Mouse (Mus musculus): ENCODE measurements around the gene Zfp263.

Zfp263 gene

DNA sequence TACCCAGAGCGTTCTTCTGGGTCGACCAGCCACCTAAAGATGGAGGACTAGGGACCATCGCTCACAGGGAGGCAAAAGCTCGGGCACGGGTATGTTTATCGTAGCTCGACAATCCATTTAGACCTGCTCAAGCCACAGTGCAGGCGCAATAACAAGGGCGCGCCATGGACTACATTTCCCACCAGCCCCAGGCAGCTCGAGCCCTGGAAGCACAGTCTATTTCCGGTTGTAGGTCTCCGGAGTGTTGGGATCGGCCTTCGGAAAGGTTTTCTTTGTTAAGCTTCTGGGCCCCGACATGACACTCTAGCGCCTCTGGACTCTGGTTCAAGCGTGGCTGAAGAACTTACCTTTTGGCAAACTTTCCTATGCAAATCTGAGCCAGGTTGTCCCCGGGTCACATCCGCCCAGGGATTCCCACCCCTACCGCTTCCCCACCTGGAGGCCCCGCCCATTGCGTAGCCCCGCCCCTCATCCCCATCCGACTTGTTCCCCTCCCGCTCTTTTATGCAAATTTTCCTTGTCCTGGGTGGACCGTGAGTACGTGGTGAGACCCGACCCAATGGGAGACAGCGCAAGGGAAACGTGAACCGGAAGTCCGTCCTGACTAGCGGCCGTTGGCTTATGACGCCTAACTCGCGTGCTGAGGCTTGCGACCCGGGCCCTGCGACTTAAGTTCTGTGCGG is at the start of gene Zfp263:
TSS of gene Zfp263 (plus strand) at position 591 of the 683 bp plus-strand sequence.
- peak; percentile 99 for DNase-seq (ENCODE audit: extremely low read depth, insufficient read length, low spot score)

GRCm38 (mm10) chr16:3699281-3699680 is 44.6 kb upstream of the Zfp263 start:
- no peak for DNase-seq (ENCODE audit: extremely low read depth, insufficient read length, low spot score)

DNA sequence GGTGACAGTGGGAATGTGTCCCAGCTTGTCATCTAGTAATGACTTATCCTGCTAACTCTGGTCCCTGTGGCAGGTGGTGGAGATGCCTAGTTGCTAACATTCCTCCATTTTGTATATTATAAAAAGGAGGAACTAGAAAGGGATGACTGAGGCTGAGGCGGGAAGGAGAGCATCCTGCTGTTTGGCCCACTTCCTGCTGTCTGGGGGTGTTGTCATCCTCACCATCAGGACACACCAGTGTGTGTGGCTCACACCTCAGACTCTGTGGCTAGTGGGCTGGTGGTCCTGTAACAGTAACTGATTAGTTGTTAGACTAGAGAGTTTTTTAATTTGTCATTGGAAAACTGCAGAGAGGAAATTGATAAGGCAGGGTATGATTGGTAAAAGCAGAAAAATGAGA is 43.0 kb upstream of the Zfp263 start:
- no peak for DNase-seq (ENCODE audit: extremely low read depth, insufficient read length, low spot score)

GRCm38 (mm10) chr16:3706680-3707079 is 37.2 kb upstream of the Zfp263 start:
- DNase-seq (ENCODE audit: extremely low read depth, insufficient read length, low spot score), result no peak

GRCm38 (mm10) chr16:3714731-3715130 is 29.2 kb upstream of the Zfp263 start:
- peak; percentile 14 for DNase-seq (ENCODE audit: extremely low read depth, insufficient read length, low spot score)

- no peak for DNase-seq (ENCODE audit: extremely low read depth, insufficient read length, low spot score)
These were observed 25.9 kb upstream of the Zfp263 start, which contains the start of gene Mefv for GRCm38 (mm10) chr16:3717980-3718379. Gene Mefv (minus strand): TSS chr16:3718097.

GRCm38 (mm10) chr16:3723231-3723630 is 20.7 kb upstream of the Zfp263 start:
- peak; percentile 81 for DNase-seq (ENCODE audit: extremely low read depth, insufficient read length, low spot score)

DNA sequence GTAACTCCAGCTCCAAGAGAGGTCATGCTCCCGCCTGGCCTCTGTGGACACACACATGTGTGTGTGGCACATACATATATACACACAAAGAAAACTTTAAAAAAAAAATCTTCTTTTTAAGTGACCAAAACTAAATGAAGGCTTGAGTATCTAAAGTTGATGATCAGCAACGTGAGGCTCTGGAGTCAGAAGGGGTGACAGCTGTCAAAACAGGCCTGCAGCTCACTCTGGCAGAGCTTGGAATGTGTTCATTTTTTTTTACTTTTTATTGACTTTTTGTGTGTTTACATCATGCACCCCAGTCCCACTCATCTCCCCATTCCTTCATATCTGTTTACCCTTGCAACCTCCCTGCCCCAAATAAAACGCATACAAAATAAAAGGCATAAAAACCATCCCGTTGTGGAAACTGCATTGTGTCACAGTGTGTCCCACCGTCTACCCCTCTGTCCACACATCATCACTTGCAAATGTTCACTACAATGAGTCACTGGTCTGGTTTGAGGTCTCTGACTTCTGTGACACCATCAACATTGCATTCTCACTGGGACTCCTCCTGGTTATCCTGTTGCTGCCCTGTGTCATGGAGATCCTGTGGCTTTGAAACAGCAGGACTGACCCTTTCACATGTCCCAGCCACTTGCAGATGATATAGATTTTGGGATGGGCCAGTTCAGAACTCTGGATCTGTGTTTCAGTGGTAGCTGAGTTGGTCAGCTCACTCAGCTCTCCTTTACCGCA is 15.7 kb upstream of the Zfp263 start:
- peak; percentile 63 for DNase-seq (ENCODE audit: extremely low read depth, insufficient read length, low spot score)

DNA sequence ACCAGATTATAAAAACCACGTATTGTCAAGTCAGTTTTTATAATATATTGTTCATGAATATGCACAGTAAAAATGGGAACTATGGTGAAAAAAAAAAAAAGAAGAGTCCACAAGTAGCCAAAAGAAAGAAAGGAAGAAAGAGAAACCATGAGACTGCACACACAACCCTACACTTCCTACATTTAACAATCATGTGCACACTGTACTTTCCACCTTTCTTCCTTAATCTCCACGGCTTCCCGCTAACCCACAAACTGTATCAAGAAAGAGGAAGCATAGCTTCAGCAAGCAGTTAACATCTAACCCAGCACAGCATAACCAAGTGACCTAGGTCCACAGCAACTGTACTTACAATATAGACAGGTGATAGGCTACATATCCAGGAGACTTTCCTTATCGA is 11.3 kb upstream of the Zfp263 start:
- no peak for DNase-seq (ENCODE audit: extremely low read depth, insufficient read length, low spot score)

GRCm38 (mm10) chr16:3733198-3733732 is 10.6 kb upstream of the Zfp263 start:
- no peak for DNase-seq (ENCODE audit: extremely low read depth, insufficient read length, low spot score)

- DNase-seq (ENCODE audit: extremely low read depth, insufficient read length, low spot score), result no peak
These were observed 1.4 kb upstream of the Zfp263 start for GRCm38 (mm10) chr16:3742466-3742865.

DNA sequence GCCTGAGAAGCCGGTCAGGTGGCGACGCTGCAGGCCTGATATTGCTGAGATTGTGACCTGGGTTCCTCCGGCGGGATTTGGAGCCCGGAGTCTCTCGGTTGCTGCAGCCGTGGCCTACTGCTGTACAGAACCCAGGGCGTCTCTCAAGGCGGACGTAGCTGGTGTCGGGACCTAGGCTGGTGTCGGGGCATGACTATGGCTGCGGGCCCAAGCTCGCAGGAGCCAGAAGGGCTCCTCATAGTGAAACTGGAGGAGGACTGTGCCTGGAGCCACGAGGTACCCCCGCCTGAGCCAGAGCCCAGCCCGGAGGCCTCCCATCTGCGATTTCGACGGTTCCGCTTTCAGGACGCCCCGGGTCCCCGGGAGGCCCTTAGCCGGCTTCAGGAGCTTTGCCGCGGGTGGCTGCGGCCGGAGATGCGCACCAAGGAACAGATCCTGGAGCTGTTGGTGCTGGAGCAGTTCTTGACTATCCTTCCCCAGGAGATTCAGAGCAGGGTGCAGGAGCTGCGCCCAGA is 350 bp downstream of the Zfp263 start:
- no peak for DNase-seq (ENCODE audit: extremely low read depth, insufficient read length, low spot score)

DNA sequence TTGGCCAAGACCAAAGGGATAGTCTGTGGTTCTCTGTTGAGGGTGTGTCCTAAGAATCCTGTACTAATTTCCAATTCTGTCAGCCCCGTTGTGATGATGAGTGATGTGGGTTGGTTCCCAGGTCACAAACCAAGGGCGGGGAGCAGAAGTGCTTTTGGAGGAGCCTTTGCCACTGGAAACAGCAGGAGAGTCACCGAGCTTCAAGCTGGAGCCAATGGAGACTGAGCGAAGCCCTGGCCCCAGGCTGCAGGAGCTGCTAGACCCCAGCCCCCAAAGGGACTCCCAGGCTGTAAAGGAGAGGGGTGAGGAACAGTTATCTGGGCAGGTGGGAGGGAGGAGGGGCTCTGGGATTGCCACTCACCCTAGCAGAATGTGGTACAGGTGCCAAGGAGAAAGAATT is 1.8 kb downstream of the Zfp263 start:
- DNase-seq (ENCODE audit: extremely low read depth, insufficient read length, low spot score), result no peak

DNA sequence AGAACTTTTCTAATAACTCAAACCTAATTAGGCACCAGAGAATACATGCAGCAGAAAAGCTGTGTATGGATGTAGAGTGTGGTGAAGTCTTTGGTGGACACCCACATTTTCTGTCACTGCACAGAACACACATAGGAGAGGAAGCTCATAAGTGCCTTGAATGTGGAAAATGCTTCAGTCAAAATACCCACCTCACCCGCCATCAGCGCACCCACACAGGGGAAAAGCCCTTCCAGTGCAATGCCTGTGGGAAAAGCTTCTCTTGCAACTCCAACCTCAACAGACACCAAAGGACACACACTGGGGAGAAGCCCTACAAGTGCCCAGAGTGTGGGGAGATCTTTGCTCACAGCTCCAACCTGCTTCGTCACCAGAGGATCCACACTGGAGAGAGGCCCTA is 5.1 kb downstream of the Zfp263 start:
- DNase-seq (ENCODE audit: extremely low read depth, insufficient read length, low spot score), result no peak

DNA sequence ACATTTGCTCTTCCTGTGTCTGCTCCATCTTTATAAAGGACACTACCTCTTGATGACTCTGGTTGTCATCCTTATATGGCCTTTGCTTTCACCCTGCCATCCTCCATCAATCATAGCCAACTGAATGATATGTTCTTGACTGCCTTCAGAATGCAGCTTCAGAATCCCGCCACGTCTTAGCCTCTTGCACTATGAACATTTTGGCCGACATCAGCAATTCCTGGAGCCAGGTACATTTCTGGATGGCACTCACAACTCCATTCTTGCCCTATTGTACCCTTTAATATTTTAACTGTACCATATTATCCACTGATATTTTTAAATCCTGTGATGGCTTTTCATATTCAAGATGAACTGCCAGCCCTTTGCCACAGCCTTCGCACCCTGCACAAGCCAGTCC is 27.7 kb downstream of the Zfp263 start:
- no peak for DNase-seq (ENCODE audit: extremely low read depth, insufficient read length, low spot score)

- no peak for DNase-seq (ENCODE audit: extremely low read depth, insufficient read length, low spot score)
These were observed 32.5 kb downstream of the Zfp263 start for GRCm38 (mm10) chr16:3776365-3776764.

GRCm38 (mm10) chr16:3777986-3778385 is 34.1 kb downstream of the Zfp263 start:
- DNase-seq (ENCODE audit: extremely low read depth, insufficient read length, low spot score), result no peak

DNA sequence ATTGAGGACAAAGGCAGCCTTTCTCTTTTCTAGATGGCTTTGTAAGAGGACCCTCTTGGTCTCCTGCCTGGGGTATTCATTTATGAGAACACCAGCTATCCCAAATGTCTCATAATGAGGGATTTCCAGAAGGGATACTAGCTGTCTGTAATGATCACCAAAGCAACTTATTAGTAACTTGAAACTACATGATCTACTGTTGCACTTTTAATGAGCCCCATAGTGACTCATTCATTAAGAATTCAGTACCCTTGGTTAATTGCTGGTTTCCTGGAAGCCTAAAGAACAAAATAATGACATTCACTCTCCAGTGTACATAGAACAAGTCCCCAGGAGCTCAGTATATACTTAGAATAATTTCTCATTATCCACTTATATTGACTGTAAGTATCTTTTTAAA is 37.3 kb downstream of the Zfp263 start:
- DNase-seq (ENCODE audit: extremely low read depth, insufficient read length, low spot score), result no peak

DNA sequence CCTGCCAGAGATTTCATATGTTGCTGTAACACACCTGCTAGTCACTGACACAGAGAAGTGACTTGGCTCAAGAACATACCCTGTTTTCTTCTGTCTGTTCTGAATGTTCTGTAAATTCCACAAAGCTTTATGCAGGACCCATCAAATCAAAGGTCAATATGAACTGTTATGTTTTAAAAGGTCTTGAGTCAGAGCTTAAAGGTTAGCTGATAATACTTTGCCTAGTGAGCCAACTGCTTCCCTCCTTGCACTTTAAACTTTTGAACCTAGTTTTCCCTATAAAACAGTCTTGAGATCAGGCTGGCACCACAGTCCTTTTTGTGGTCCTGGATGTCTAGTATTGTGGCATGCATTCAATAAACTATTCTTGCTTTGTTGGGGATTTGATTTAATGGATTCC is 44.5 kb downstream of the Zfp263 start:
- DNase-seq (ENCODE audit: extremely low read depth, insufficient read length, low spot score), result no peak
